In the genomic region with DNA sequence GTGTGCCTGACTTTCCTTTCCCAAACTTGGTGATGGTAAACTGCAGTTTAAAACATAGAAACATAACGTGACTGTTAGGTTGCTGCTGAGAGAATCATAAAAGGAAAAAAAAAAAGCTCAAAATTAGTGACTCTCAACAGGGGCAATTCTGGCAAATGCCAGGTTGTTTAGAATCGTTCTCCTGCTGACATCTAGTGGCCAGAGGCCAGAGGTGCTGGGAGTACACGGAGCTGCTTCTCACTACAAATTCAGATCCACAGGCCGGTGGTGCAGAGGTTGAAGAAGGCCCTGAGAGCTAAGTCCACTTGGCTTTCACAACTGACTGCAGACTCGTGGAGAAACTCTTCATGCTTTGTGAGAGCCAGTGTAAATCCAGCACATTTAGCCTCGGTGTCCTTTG, we compare ENCODE assay signal across 8 mouse cellular contexts.
A peak's percentile ranks its signal among the peaks of the same experiment; 100 is the strongest.
DNase-seq lines count a peak whose midpoint lies in the region; TF ChIP-seq lines count a peak whose summit lies in the region.

No protein-coding gene starts in this region.

- no peaks in the 10 kb centered on the region for H3K4me1 ChIP-seq in cerebellum, adult 2 months (ENCODE audit: control insufficient read depth, insufficient read depth, low read length)

- H3K27ac ChIP-seq in cerebellum, adult 2 months (ENCODE audit: insufficient read depth, low read length), result no peak overlapping the region

- no peaks in the 10 kb centered on the region for H3K27me3 ChIP-seq in cerebellum, adult 2 months (ENCODE audit: control insufficient read depth, insufficient read depth, low read length)

- H3K4me3 ChIP-seq in cerebellum, adult 2 months (replicated peaks; ENCODE audit: insufficient read depth, low read depth, low read length), result no peak overlapping the region

- 10% methylated on average over 6 of the region's 6 CpGs for WGBS in cerebellum, adult 2 months

- TF ChIP-seq CTCF in cerebellum, adult 2 months (IDR thresholded peaks at IDR 0.05; ENCODE audit: borderline replicate concordance, insufficient read depth, low read depth, low read length), result peak; percentile 87

- DNase-seq in T-cell, adult 2 months (ENCODE audit: low spot score), result peak; percentile 14
- peak; percentile 77 to 80 for DNase-seq in cerebellum, adult 2 months
- peak; percentile 53 to 89 for DNase-seq in frontal cortex, adult 2 months (ENCODE audit: extremely low spot score in 1 of 2, low spot score in 1 of 2)
- peak; percentile 44 for DNase-seq in induced T-regulatory cell, adult 2 months (ENCODE audit: low read depth)
- DNase-seq in left cerebral cortex, adult 11 months (ENCODE audit: low spot score), result peak; percentile 71
- peak; percentile 60 to 66 for DNase-seq in lung, postnatal 4 days
- peak; percentile 84 to 86 for DNase-seq in right cerebral cortex, adult 2 months (ENCODE audit: low spot score in 2 of 2)
- no peak for DNase-seq in natural killer cell, adult 2 months (ENCODE audit: low spot score in 2 of 2)

- TF ChIP-seq POLR2A in cerebellum, adult 2 months (IDR thresholded peaks at IDR 0.05; ENCODE audit: borderline replicate concordance, insufficient read depth, low read length), result no peak

Comparison
In these comparisons a context has a peak if more than half of its experiments do, and no peak if none do; other contexts are left out.
1. DNase-seq: peak in T-cell, adult 2 months (single experiment), cerebellum, adult 2 months (2 of 2), frontal cortex, adult 2 months (2 of 2), induced T-regulatory cell, adult 2 months (single experiment), left cerebral cortex, adult 11 months (single experiment), lung, postnatal 4 days (2 of 2) and right cerebral cortex, adult 2 months (2 of 2); none in natural killer cell, adult 2 months (0 of 2).